Mouse (Mus musculus): ENCODE results near the gene Tmbim6.

DNA sequence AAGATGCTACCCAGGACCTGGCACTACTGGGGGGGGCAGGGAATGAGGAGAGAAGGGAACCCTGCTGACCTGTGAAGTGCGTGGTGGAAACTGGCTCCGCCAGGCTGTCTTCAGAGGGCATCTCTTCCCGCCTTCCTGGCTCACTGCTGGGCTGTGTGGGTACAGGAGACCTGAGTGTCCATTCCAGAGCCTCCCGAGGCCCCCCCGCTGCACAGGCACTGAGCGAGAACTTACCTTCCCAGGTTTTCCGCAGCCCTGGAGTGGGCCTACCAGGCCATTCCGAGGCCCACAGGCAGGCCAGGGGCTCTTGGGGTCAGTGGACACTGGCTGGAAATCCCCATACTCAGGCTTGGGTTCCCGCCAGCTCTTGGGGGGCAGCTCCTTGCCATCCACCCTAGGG, 31.2 kb downstream of the Tmbim6 start:
- no peak for TF ChIP-seq CTCF (IDR thresholded peaks at IDR 0.05; ENCODE audit: control insufficient read depth, insufficient read depth, insufficient read length)
- TF ChIP-seq MAX (IDR thresholded peaks at IDR 0.05): no peak
- no peak for TF ChIP-seq CEBPB (IDR thresholded peaks at IDR 0.05; ENCODE audit: low read depth)
- no peak for TF ChIP-seq MYOD1 (IDR thresholded peaks at IDR 0.05; ENCODE audit: control insufficient read depth, insufficient read length, low read depth)
- no peak for TF ChIP-seq MYOG (IDR thresholded peaks at IDR 0.05; ENCODE audit: control insufficient read depth, extremely low read depth, insufficient read length)
